9 mouse cellular contexts compared by ENCODE assay signal in the genomic region with DNA sequence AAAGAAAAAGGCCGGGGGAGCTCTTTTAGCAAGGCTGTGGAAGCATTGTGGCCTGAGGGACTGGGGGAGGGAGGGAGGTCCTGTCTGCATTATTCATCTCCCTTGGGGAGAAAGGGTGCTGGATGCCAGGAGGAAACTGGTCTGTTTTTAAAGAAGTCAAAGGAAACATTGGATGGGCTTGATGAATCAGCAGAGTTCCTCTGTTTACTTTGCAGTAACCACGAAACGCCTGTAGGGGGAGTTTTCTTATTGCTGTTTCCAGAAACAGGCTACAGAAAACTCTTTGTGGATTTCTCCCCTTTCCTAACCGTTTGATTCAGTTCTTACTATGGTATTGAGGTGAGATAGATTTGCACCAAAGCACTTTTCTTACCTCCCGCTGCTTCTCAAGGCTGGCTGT.
DNase-seq lines count a peak whose midpoint lies in the region; ATAC-seq lines count a peak whose summit lies in the region.
"Had no signal": no experiment of that assay in that cellular context is flagged by ENCODE, and none has a peak within 500 bp of the region (broad histone marks: within the 10 kb centered on the region; RNA-seq: fewer than 3 reads in every experiment).

No protein-coding gene starts in this region.

- H3K4me1 ChIP-seq in hindbrain, embryonic 11.5 days (replicated peaks; ENCODE audit: control insufficient read depth, insufficient read depth, low read length), result no peaks in the 10 kb centered on the region
- H3K4me1 ChIP-seq in hindbrain, embryonic 13.5 days (replicated peaks), result peaks cover 12% of the 10 kb centered on the region
- H3K4me1 ChIP-seq: stomach, embryonic 15.5 days had no signal

- no peak overlapping the region for H3K4me3 ChIP-seq in hindbrain, embryonic 11.5 days (ENCODE audit: low read depth, low read length)
- no peak overlapping the region for H3K4me3 ChIP-seq in hindbrain, embryonic 13.5 days
- H3K4me3 ChIP-seq: stomach, embryonic 15.5 days had no signal

- peak; percentile 75 for DNase-seq in hindbrain, embryonic 11.5 days (ENCODE audit: low spot score)
- peak; percentile 64 for DNase-seq in NIH3T3 (ENCODE audit: low read depth)
- DNase-seq in cerebellum, adult 9-11 months, result peak; percentile 23
- peak; percentile 74 for DNase-seq in gastrocnemius, postnatal 14 days
- DNase-seq in layer of hippocampus, adult 8-10 months (ENCODE audit: low spot score in 2 of 2), result peak; percentile 46 to 58
- DNase-seq in lung, postnatal 36 days, result peak; percentile 52
- DNase-seq in yolk sac, embryonic 10.5 days (ENCODE audit: low spot score), result peak; percentile 3

- no peaks in the 10 kb centered on the region for H3K27me3 ChIP-seq in hindbrain, embryonic 11.5 days (ENCODE audit: control insufficient read depth, insufficient read depth, low read length)
- H3K27me3 ChIP-seq in hindbrain, embryonic 13.5 days, result no peaks in the 10 kb centered on the region
- H3K27me3 ChIP-seq: stomach, embryonic 15.5 days had no signal

- no peaks in the 10 kb centered on the region for H3K36me3 ChIP-seq in hindbrain, embryonic 11.5 days (ENCODE audit: control insufficient read depth, insufficient read depth, low read length)
- no peaks in the 10 kb centered on the region for H3K36me3 ChIP-seq in hindbrain, embryonic 13.5 days
- H3K36me3 ChIP-seq: stomach, embryonic 15.5 days had no signal

- no peak for ATAC-seq in hindbrain, embryonic 11.5 days (ENCODE audit: low FRiP score)
- no peak for ATAC-seq in hindbrain, embryonic 13.5 days (ENCODE audit: low FRiP score)

- 28% methylated on average over 5 of the region's 5 CpGs for WGBS in hindbrain, embryonic 11.5 days
- WGBS in hindbrain, embryonic 13.5 days, result 24% methylated on average over 5 of the region's 5 CpGs

- no peak overlapping the region for H3K4me2 ChIP-seq in hindbrain, embryonic 11.5 days (replicated peaks; ENCODE audit: low read depth, low read length)
- no peak overlapping the region for H3K4me2 ChIP-seq in hindbrain, embryonic 13.5 days
- H3K4me2 ChIP-seq: stomach, embryonic 15.5 days had no signal

- intact Hi-C loops in gastrocnemius, postnatal 14 days (cut with DNase I; ENCODE audit: low total_unique reads), result no loop called here

- no peak overlapping the region for H3K27ac ChIP-seq in hindbrain, embryonic 11.5 days (ENCODE audit: low read depth, low read length)
- no peak overlapping the region for H3K27ac ChIP-seq in hindbrain, embryonic 13.5 days
- H3K27ac ChIP-seq: stomach, embryonic 15.5 days had no signal

- no peaks in the 10 kb centered on the region for H3K9me3 ChIP-seq in hindbrain, embryonic 11.5 days (ENCODE audit: control insufficient read depth, low read length)
- H3K9me3 ChIP-seq in hindbrain, embryonic 13.5 days, result no peaks in the 10 kb centered on the region
- H3K9me3 ChIP-seq: stomach, embryonic 15.5 days had no signal

- no peak overlapping the region for H3K9ac ChIP-seq in hindbrain, embryonic 11.5 days (ENCODE audit: low read depth, low read length)
- H3K9ac ChIP-seq in hindbrain, embryonic 13.5 days, result no peak overlapping the region
- H3K9ac ChIP-seq: stomach, embryonic 15.5 days had no signal

Comparison
In these comparisons a context has a peak if more than half of its experiments do, and no peak if none do; other contexts are left out.
1. DNase-seq: peak in every context shown above with its lines; median percentile 75 in hindbrain, embryonic 11.5 days; 74 in gastrocnemius, postnatal 14 days; 64 in NIH3T3; 52 in layer of hippocampus, adult 8-10 months; 52 in lung, postnatal 36 days; 23 in cerebellum, adult 9-11 months; 3 in yolk sac, embryonic 10.5 days.